Mouse (Mus musculus) layer of hippocampus, adult 18-20 months (tissue): ENCODE results near the gene F3. TPM values are rescaled to one million over a fixed set of nuclear protein-coding genes. Genes with fewer than 3 reads are reported as not detected.
A peak's percentile ranks its signal among the peaks of the same experiment; 100 is the strongest.

Experiments used
- DNase-seq, 2 experiments: peaks; one replicate each; pipeline ENCODE4 v3.0.0; 2022; ENCODE audit warnings: low spot score in 2 of 2
- long read RNA-seq: library from polyadenylated mRNA; stranded (forward); transcript quantifications from one replicate; pipeline ENCODE4 v2.0.0, GENCODE M21; 2021
- total RNA-seq, 2 experiments: library from RNA; stranded (reverse); gene quantifications; 2 replicates each; pipeline ENCODE4 v1.2.3; 2021

The F3 gene
- 10 to 100 TPM; 53.9 to 71.9 TPM for total RNA-seq
- long read RNA-seq, transcript F3-201 (6 exons, 1,872 nt) = major isoform, 79 of 94 reads
- long read RNA-seq, partial matches to known transcripts = 5 of 94 reads
- long read RNA-seq, other reads (novel, unspliced or antisense) = 10 of 94 reads

- DNase-seq = peak; percentile 51 to 74
These were observed at the start of gene F3 for GRCm38 (mm10) chr3:121722971-121723844. Gene F3, plus strand, starts transcription at chr3:121723537.

GRCm38 (mm10) chr3:121678935-121679334 lies 44.4 kb upstream of the F3 start:
- no peak for DNase-seq

- no peak for DNase-seq
These were observed 43.9 kb upstream of the F3 start for GRCm38 (mm10) chr3:121679443-121679842.

GRCm38 (mm10) chr3:121680187-121680586 lies 43.1 kb upstream of the F3 start:
- no peak for DNase-seq

GRCm38 (mm10) chr3:121682439-121683411 lies 40.6 kb upstream of the F3 start:
- DNase-seq = no peak

- DNase-seq = no peak
These were observed 38.8 kb upstream of the F3 start for GRCm38 (mm10) chr3:121684552-121684951.

GRCm38 (mm10) chr3:121684963-121685362 lies 38.4 kb upstream of the F3 start:
- DNase-seq = no peak

- no peak for DNase-seq
These were observed 37.4 kb upstream of the F3 start for GRCm38 (mm10) chr3:121685985-121686384.

GRCm38 (mm10) chr3:121686408-121686911 lies 36.9 kb upstream of the F3 start:
- peak; percentile 8 to 32 for DNase-seq

GRCm38 (mm10) chr3:121687741-121688140 lies 35.6 kb upstream of the F3 start:
- no peak for DNase-seq

- no peak for DNase-seq
These were observed 34.3 kb upstream of the F3 start for GRCm38 (mm10) chr3:121689029-121689428.

GRCm38 (mm10) chr3:121689697-121690096 lies 33.6 kb upstream of the F3 start:
- no peak for DNase-seq

GRCm38 (mm10) chr3:121693001-121693730 lies 30.2 kb upstream of the F3 start:
- DNase-seq = no peak

- no peak for DNase-seq
These were observed 29.6 kb upstream of the F3 start for GRCm38 (mm10) chr3:121693746-121694145.

GRCm38 (mm10) chr3:121697169-121697568 lies 26.2 kb upstream of the F3 start:
- no peak for DNase-seq

GRCm38 (mm10) chr3:121699401-121699800 lies 23.9 kb upstream of the F3 start:
- DNase-seq = no peak

GRCm38 (mm10) chr3:121699849-121700248 lies 23.5 kb upstream of the F3 start:
- no peak for DNase-seq

- peak; percentile 42 to 70 for DNase-seq
These were observed 22.9 kb upstream of the F3 start for GRCm38 (mm10) chr3:121700364-121700952.

- DNase-seq = no peak
These were observed 20.0 kb upstream of the F3 start for GRCm38 (mm10) chr3:121703155-121703879.

- no peak for DNase-seq
These were observed 19.5 kb upstream of the F3 start for GRCm38 (mm10) chr3:121703880-121704243.
